Mouse (Mus musculus): ENCODE measurements around the gene Krt86. TPM values are rescaled to one million over a fixed set of nuclear protein-coding genes. Genes with fewer than 3 reads are reported as not detected.
A peak's percentile ranks its signal among the peaks of the same experiment; 100 is the strongest.

The Krt86 gene
- polyA plus RNA-seq (2016; fragmentation: Nextera tagmentation; extraction: Ambion mirVana): not detected in 2 replicates

DNA sequence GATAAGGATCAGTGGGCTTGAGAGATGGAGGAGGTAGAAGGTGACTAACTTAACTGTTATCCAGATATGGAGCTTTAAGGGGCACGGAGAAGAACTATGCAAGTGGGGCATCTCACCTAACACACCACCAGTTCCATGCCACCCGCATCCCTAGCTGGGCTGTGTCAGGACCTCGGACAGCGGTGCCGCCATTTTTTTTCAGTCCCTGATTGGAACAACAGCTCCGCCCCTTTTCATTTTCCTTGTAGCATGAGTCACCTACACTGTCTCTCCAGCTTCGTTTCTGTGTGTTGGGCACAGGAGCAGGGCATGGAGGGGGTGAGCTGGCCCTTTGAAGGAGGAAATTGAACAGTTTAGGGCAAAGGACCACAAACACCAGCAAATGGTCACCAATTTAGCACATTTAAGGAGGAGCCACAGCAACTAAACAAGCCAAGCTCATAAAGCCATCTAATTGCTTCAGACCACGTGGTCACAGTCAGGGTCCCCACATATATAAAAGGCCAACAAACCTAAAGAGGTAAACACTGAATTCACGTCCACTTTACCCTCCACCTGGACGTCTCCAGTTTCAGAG lies at the start of gene Krt86:
Krt86 (plus strand) TSS at position 527 of the 577 bp plus-strand sequence.
- Histone ChIP-seq H3K36me3 (no peaks in the 10 kb centered on the region), H3K27ac (ENCODE audit: poor library complexity, severe bottlenecking) (no peak within 1 kb of the TSS), H3K27me3 (replicated peaks) (peaks cover 17% of the 10 kb centered on the region), H3K4me1 (replicated peaks) (no peaks in the 10 kb centered on the region), H3K4me3 (no peak within 1 kb of the TSS), H3K4me2 (no peak within 1 kb of the TSS), H3K9me3 (replicated peaks) (no peaks in the 10 kb centered on the region), H3K9ac (no peak within 1 kb of the TSS)
- WGBS: 21% methylated on average over 10 of the region's 10 CpGs
- no peak for ATAC-seq (ENCODE audit: insufficient number of reproducible peaks, low FRiP score)

DNA sequence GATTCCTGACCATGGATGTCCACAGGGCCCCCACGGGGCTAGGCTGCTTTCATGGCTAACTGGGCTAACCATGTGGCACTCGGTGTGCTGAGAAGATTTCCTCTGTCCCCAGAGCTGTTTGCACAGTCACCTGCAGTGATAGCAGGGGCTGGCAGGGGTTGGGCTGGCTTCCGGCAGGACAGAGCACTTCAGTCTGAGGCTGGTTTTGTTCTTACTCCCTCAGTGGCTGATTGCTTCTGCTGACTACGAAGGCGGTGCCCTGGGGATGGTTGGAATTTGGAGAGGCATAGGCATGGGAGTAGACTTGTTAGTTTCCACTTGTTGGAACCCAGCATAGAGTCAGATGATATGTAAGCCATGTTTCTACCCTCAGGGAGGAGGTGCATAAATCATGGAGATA lies 48.4 kb upstream of the Krt86 start:
- H3K9ac ChIP-seq: no peak overlapping the region; the same call in 1 of the 2 replicates
- WGBS: 19% methylated on average over 5 of the region's 5 CpGs
- H3K4me2 ChIP-seq: no peak overlapping the region
- ATAC-seq (ENCODE audit: insufficient number of reproducible peaks, low FRiP score): no peak
- no peak overlapping the region for H3K4me3 ChIP-seq
- H3K4me1 ChIP-seq (replicated peaks): peaks cover 4% of the 10 kb centered on the region
- H3K9me3 ChIP-seq (replicated peaks): no peaks in the 10 kb centered on the region
- no peaks in the 10 kb centered on the region for H3K36me3 ChIP-seq
- H3K27ac ChIP-seq (ENCODE audit: poor library complexity, severe bottlenecking): no peak overlapping the region
- peaks cover 36% of the 10 kb centered on the region for H3K27me3 ChIP-seq (replicated peaks)

DNA sequence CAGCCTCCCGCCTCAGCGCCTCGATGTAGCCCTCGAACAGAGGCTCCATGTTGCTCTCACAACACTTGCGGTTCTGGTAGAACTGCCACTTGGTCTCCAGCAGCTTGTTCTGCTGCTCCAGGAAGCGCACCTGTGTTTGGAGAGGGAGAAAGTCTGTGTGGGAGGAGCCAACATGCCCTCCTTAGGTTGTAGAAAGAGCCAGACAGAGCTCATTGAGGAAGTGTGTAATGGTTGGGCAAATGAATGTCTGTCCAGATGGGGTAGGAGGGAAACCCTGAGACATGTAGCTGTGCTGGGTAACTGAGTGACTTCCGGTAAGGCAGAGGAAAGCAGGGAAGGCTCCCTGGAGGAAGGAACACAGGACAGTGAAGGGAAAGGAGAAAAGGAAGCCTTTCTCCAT lies 36.7 kb upstream of the Krt86 start:
- no peak for ATAC-seq (ENCODE audit: insufficient number of reproducible peaks, low FRiP score)
- Histone ChIP-seq H3K36me3 (no peaks in the 10 kb centered on the region), H3K27me3 (replicated peaks) (peaks cover 62% of the 10 kb centered on the region), H3K4me1 (replicated peaks) (peaks cover 5% of the 10 kb centered on the region; the same call in 1 of the 2 replicates), H3K4me2 (no peak overlapping the region), H3K9ac (no peak overlapping the region), H3K4me3 (no peak overlapping the region), H3K9me3 (replicated peaks) (no peaks in the 10 kb centered on the region), H3K27ac (ENCODE audit: poor library complexity, severe bottlenecking) (no peak overlapping the region)
- WGBS: 83% methylated on average over 7 of the region's 7 CpGs

DNA sequence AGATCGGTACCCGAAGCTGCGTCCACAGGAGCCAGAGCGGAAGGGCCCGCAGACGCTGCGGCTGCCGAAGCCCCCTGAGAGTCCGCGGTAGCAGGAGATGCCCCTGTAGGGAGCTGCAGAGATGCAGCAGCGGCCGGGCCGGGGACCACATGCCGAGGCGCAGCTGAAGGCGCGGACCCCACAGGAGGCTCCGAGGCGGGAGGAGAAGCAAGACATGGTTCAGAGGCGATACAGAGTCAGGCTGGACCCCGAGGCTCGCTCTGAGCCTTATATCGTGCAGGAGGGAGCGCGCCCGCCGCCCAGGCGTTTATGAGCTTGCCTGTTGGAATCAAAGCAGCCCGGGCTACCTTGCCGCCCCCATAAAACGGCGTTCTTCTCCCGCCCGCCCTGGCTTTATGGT lies 34.7 kb upstream of the Krt86 start, which contains the start of gene Krt87:
Krt87 (minus strand) TSS at position 250 of the 400 bp plus-strand sequence.
- Histone ChIP-seq H3K4me1 (replicated peaks) (peaks cover 5% of the 10 kb centered on the region; the same call in 1 of the 2 replicates), H3K36me3 (no peaks in the 10 kb centered on the region), H3K9me3 (replicated peaks) (no peaks in the 10 kb centered on the region), H3K4me3 (peak within 1 kb of the TSS; percentile 20), H3K27ac (ENCODE audit: poor library complexity, severe bottlenecking) (no peak within 1 kb of the TSS), H3K4me2 (peak within 1 kb of the TSS; percentile 51), H3K27me3 (replicated peaks) (peaks cover 57% of the 10 kb centered on the region), H3K9ac (no peak within 1 kb of the TSS)
- no peak for ATAC-seq (ENCODE audit: insufficient number of reproducible peaks, low FRiP score)
- 2% methylated on average over 34 of the region's 34 CpGs for WGBS

DNA sequence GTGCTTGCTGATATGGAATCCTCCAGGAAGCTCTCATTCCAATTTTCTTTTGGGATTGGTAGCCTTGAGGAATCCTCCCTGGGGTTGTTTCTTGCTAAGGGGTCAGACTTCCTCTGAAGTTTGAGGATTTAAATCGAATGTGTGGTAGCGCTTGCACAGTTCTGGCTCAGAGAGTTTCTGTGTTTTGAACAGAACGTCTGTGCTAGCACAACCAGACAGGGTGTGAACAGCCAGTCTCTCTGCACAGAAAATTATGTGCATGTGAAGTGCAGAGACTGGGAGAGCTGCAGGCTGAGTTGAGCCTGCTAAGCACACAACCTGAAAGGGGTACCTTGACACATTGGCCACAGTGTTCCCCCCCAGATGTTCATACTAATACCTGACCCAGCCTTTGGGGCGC lies 32.4 kb upstream of the Krt86 start:
- H3K27ac ChIP-seq (ENCODE audit: poor library complexity, severe bottlenecking): no peak overlapping the region
- H3K27me3 ChIP-seq (replicated peaks): peaks cover 43% of the 10 kb centered on the region
- no peaks in the 10 kb centered on the region for H3K9me3 ChIP-seq (replicated peaks)
- H3K4me1 ChIP-seq (replicated peaks): peaks cover 5% of the 10 kb centered on the region; the same call in 1 of the 2 replicates
- ATAC-seq (ENCODE audit: insufficient number of reproducible peaks, low FRiP score): no peak
- H3K4me2 ChIP-seq: no peak overlapping the region
- H3K4me3 ChIP-seq: no peak overlapping the region
- WGBS: 61% methylated on average over 4 of the region's 4 CpGs
- H3K36me3 ChIP-seq: no peaks in the 10 kb centered on the region
- no peak overlapping the region for H3K9ac ChIP-seq

DNA sequence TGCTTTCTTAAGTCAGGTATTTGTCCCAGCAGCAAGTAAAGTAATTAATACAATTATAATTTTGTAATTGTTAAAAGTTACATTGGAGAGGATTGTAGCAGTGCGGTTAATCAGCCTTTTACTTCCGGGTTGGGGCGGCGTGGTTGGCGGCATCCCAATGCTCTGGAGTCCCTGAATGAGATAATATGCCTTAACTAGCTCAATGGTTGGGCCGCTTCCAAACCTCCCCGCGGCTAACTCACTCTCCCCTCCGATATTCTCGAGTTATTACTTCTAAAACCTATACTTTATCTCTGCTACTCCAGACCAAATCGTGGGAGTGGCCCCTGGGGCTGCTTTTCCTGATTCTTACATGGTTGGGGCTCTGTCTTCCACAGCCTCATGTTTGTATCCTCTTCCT lies 26.7 kb upstream of the Krt86 start:
- H3K27ac ChIP-seq (ENCODE audit: poor library complexity, severe bottlenecking): no peak overlapping the region
- no peak overlapping the region for H3K9ac ChIP-seq
- no peaks in the 10 kb centered on the region for H3K4me1 ChIP-seq (replicated peaks)
- H3K27me3 ChIP-seq (replicated peaks): peaks cover 4% of the 10 kb centered on the region; the same call in 1 of the 2 replicates
- H3K36me3 ChIP-seq: no peaks in the 10 kb centered on the region
- no peak for ATAC-seq (ENCODE audit: insufficient number of reproducible peaks, low FRiP score)
- no peaks in the 10 kb centered on the region for H3K9me3 ChIP-seq (replicated peaks)
- WGBS: 57% methylated on average over 11 of the region's 11 CpGs
- H3K4me3 ChIP-seq: no peak overlapping the region
- H3K4me2 ChIP-seq: peak overlapping the region; percentile 8; the same call in 1 of the 2 replicates

DNA sequence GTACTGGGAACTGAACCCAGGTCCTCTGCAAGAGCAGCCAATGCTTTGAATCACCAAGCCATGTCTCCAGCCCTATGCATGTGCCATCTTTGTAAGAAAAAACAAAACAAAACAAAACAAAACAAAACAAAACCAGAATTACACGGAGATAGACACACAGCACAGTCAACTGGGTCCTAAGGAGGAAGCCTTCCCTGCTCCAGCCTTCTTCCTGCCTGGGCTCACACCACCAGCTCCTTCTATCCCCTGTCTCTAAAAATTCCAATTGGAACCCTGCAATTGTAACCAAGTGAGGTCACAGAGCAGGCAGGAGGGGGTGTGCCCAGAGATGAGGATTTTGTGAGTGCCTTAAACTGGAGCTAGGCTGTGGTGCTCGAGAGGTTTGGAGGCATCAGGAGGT lies 25.8 kb upstream of the Krt86 start, which contains the start of gene Krt88:
Krt88 (plus strand) TSS at position 301 of the 400 bp plus-strand sequence.
- Histone ChIP-seq H3K4me2 (peak within 1 kb of the TSS; percentile 8; the same call in 1 of the 2 replicates), H3K9ac (no peak within 1 kb of the TSS), H3K4me1 (replicated peaks) (no peaks in the 10 kb centered on the region), H3K4me3 (no peak within 1 kb of the TSS), H3K27ac (ENCODE audit: poor library complexity, severe bottlenecking) (no peak within 1 kb of the TSS), H3K9me3 (replicated peaks) (no peaks in the 10 kb centered on the region), H3K36me3 (no peaks in the 10 kb centered on the region), H3K27me3 (replicated peaks) (peaks cover 6% of the 10 kb centered on the region; the same call in 1 of the 2 replicates)
- 69% methylated on average over 2 of the region's 2 CpGs for WGBS
- no peak for ATAC-seq (ENCODE audit: insufficient number of reproducible peaks, low FRiP score)

DNA sequence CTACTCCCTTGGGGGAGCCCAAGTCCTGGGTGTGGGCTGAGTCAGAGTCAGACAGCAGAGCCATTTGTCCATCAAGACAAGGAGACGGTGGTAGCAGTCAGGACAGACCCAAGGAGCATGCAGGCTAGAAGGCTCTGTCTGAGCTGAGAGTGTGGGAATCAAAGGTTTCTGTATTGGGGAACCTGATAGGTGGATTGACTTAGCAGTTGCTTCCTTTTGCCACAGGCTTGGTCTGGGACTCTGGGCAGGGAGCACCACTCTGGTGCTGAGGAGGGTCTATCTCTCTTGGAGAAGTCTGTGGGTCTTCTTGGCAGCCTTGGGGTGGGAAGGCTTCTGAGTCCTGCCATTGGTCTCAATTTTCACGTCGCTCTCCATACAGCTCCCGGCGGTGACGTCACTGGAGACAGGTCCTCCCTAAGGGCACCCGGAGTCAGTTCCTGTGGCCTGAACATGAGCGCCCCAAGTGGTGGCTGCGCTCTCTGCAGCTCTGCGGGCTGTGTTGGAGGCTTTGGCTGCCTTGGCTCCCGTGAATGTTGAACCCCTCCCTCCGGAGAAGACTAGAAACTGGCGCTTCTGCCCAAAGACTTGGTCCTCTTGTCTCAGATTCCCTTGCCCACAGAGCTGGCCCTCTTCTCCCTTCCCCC lies 20.1 kb upstream of the Krt86 start:
- H3K4me1 ChIP-seq (replicated peaks): 0 out of 2 replicates have a peak, but pooled peaks cover 5% of the 10 kb centered on the region
- no peaks in the 10 kb centered on the region for H3K36me3 ChIP-seq
- 0 out of 2 replicates have a peak, but pooled peaks cover 5% of the 10 kb centered on the region for H3K27me3 ChIP-seq (replicated peaks)
- H3K27ac ChIP-seq (ENCODE audit: poor library complexity, severe bottlenecking): no peak overlapping the region
- ATAC-seq (ENCODE audit: insufficient number of reproducible peaks, low FRiP score): 0 out of 2 replicates have a peak, but pooled peaks have one; percentile 36
- WGBS: 3% methylated on average over 13 of the region's 13 CpGs
- no peak overlapping the region for H3K4me3 ChIP-seq
- peaks cover 3% of the 10 kb centered on the region; the same call in 1 of the 2 replicates for H3K9me3 ChIP-seq (replicated peaks)
- peak overlapping the region; percentile 34; the same call in 1 of the 2 replicates for H3K4me2 ChIP-seq
- H3K9ac ChIP-seq: no peak overlapping the region

DNA sequence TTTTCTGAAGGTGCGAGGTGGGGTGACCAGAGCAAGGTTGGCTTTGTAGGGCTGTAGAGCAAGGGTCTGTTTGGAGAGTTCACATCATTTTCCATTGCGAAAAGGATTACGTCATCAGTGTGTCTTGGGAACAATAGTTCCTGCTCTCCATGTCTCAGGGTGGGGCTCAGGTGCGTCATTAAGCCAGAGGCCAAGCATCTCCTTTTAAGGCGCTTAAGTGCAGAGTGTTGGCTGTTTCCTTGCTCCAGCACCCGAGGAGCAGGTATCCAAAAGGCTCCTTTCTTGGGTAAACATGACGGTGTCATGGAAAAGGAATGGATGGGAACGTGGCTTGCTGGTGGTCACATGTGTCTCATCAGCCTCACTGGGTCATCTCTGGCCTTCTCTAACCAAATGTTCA lies 18.5 kb upstream of the Krt86 start:
- Histone ChIP-seq H3K4me3 (no peak overlapping the region), H3K27ac (ENCODE audit: poor library complexity, severe bottlenecking) (no peak overlapping the region), H3K4me2 (no peak overlapping the region), H3K36me3 (no peaks in the 10 kb centered on the region), H3K9me3 (replicated peaks) (peaks cover 3% of the 10 kb centered on the region; the same call in 1 of the 2 replicates), H3K4me1 (replicated peaks) (0 out of 2 replicates have a peak, but pooled peaks cover 5% of the 10 kb centered on the region), H3K27me3 (replicated peaks) (0 out of 2 replicates have a peak, but pooled peaks cover 5% of the 10 kb centered on the region), H3K9ac (no peak overlapping the region)
- 84% methylated on average over 8 of the region's 8 CpGs for WGBS
- no peak for ATAC-seq (ENCODE audit: insufficient number of reproducible peaks, low FRiP score)

DNA sequence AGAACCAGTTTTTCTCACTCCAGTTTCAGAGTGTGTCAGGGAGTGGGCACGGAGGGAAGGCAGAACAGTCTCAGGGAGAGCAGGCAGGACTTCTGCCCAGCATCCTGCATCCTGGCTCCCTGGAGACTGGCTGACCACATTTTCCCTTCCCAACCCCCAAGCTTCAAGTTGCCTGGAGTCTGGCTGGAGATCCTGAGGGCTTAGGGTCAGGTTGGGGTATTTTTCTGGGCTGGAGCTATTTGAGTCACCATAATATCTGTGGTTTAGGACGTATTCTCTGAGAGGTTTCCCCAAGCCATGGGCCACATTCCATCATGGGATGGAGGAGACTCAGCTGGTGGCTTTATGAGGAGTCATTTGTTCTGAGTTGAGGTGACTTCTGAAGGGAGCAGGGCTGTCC lies 18.0 kb upstream of the Krt86 start:
- ATAC-seq (ENCODE audit: insufficient number of reproducible peaks, low FRiP score): no peak
- no peaks in the 10 kb centered on the region for H3K36me3 ChIP-seq
- 0 out of 2 replicates have a peak, but pooled peaks cover 5% of the 10 kb centered on the region for H3K4me1 ChIP-seq (replicated peaks)
- WGBS: 68% methylated on average over 2 of the region's 2 CpGs
- no peak overlapping the region for H3K27ac ChIP-seq (ENCODE audit: poor library complexity, severe bottlenecking)
- H3K9ac ChIP-seq: no peak overlapping the region
- 0 out of 2 replicates have a peak, but pooled peaks cover 5% of the 10 kb centered on the region for H3K27me3 ChIP-seq (replicated peaks)
- no peak overlapping the region for H3K4me3 ChIP-seq
- H3K9me3 ChIP-seq (replicated peaks): peaks cover 3% of the 10 kb centered on the region; the same call in 1 of the 2 replicates
- no peak overlapping the region for H3K4me2 ChIP-seq

DNA sequence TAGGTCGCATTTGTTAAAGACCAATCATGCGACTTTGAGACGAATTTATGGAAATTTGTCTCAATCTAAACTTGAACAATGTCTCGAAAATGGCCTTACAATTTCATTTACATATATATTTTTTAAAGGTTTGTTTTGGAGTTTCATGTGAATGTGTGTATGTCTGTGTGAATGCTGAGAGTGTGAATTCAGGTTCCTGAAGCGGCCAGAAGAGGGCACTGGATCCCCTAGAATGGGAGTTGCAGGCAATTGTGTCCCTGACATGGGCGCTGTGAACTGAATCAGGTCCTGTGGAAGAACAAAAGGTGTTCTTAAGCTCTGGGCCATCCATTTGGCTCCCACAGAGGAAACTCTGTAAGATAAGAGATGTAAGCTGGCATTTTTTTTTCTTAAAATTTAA lies 17.4 kb upstream of the Krt86 start:
- Histone ChIP-seq H3K36me3 (no peaks in the 10 kb centered on the region), H3K27me3 (replicated peaks) (0 out of 2 replicates have a peak, but pooled peaks cover 5% of the 10 kb centered on the region), H3K4me3 (no peak overlapping the region), H3K4me2 (no peak overlapping the region), H3K27ac (ENCODE audit: poor library complexity, severe bottlenecking) (no peak overlapping the region), H3K9ac (no peak overlapping the region), H3K4me1 (replicated peaks) (0 out of 2 replicates have a peak, but pooled peaks cover 5% of the 10 kb centered on the region), H3K9me3 (replicated peaks) (peaks cover 3% of the 10 kb centered on the region; the same call in 1 of the 2 replicates)
- ATAC-seq (ENCODE audit: insufficient number of reproducible peaks, low FRiP score): no peak
- WGBS: 80% methylated on average over 6 of the region's 6 CpGs
